Mouse (Mus musculus): ENCODE measurements at regions not wholly inside any gene's neighbourhood (a gene's known extent, or its start where the extent isn't known, plus 50 kb on each side); places are given as distances from the start of the nearest gene placed in this dataset.
"Not testable (repeated sequence)": the region's sequence is repeated elsewhere in the genome, so short reads cannot be mapped to it uniquely, and the experiment has no call there.

- no peak for DNase-seq (ENCODE audit: low read depth)
Observed at GRCm38 (mm10) chr6:109125447-109125846, 297.0 kb downstream of the Edem1 start.

DNA sequence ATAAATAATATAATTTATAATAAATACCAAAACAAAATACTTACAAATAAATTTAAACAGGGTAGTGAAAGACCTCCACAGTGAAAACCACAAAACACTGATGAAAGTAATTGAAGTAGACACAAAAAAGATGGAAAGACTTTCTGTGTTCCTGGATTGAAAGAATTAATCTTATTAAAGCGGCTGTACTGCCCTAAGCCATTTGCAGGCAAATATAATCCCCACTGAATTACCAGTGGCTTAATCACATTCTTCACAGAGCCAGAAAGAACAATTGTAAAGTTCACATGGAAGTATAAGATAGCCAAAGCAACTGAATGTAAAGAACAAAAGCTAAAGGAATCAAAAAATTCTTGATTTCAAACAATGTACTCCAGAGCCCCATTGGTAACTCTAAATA, 298.8 kb downstream of the Edem1 start:
- no peak for DNase-seq (ENCODE audit: low read depth)

DNA sequence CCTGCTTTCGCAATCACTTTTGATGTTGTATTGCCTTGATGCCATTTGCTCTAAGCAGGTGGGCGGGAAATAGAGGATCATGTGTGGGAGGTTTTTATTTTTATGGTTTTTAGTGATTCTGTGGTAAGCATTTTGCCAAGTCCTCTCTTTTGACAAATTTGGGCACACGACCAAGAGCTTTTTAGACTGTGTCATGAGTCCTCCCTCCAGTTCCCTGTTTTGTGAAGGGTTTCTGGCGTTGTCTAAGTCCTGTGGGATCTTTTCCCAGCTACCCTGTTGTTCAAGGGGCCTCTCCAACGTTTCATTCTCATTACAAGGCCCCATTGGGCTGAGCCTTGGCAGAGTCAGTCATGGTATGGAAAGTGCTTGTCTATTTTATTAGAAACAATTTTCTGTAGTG, 317.7 kb downstream of the Edem1 start:
- no peak for DNase-seq (ENCODE audit: low read depth)

DNA sequence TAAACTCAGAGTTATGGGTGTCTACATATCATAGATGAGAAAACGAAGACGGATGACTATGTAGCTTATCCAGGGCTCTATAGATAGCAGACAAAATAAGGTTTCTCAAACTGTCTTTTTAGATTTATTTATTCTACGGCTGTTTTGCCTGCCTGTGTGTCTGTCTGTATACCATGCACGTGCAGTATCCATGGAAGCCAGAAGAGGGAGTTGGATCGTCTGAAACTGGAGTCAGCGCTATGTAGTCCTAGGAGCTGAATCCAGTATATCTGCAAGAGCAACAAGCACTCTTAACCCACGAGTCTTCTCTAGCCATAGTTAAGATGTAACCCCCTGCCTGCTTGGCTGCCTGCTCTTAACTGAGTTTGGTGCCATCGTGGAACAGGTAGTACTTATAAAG, 320.6 kb downstream of the Edem1 start:
- no peak for DNase-seq (ENCODE audit: low read depth)

- peak; percentile 31 for DNase-seq (ENCODE audit: low read depth)
Observed at GRCm38 (mm10) chr6:109150023-109150911, 321.8 kb downstream of the Edem1 start.

GRCm38 (mm10) chr6:109150912-109151256, 322.4 kb downstream of the Edem1 start:
- DNase-seq (ENCODE audit: low read depth): no peak

- DNase-seq (ENCODE audit: low read depth): no peak
Observed at GRCm38 (mm10) chr6:109153624-109154023, 325.2 kb downstream of the Edem1 start.

DNA sequence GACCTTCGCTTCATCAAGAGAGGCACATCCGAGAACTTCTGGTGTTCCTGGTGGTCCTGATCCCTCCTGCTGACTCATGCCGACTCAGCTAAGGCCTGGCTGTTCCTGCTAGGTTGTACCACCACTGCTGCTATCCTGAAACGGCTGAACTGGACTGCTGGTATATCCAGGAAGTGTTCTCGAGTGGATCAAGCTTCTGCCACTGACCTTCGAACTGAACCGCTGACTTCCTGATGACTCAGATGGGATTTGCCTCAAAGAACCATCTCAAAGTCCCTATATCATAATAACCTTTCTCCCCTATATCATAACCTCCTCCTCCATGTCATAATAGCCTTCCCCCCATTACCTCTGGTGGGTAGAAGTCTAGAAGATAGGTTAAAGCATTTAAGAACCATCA, 331.1 kb downstream of the Edem1 start:
- no peak for DNase-seq (ENCODE audit: low read depth)

- DNase-seq (ENCODE audit: low read depth): no peak
Observed at GRCm38 (mm10) chr6:109167439-109167838, 339.0 kb downstream of the Edem1 start.

- no peak for DNase-seq (ENCODE audit: low read depth)
Observed at GRCm38 (mm10) chr6:109172104-109172850, 343.8 kb downstream of the Edem1 start.

- no peak for DNase-seq (ENCODE audit: low read depth)
Observed at GRCm38 (mm10) chr6:109173015-109173414, 344.6 kb downstream of the Edem1 start.

DNA sequence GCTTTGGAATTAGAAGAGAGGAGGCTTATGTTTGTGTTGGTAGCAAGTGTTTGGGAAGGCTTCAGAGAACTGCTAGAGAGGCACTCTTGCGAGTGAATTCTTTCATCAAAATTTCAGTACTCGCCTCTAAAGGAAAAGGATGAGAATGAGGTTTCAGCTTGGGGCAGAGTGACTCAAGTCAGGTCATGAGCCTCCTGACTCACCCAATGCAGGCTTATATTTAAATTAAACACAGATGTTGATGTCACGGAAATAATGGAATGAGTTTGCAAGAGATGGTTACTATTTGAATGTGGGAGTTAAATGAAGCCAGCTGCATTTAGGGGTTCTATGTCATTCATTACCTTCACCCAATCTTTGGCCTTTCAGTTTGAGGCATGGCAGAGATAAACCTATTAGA, 348.4 kb downstream of the Edem1 start:
- DNase-seq (ENCODE audit: low read depth): no peak

GRCm38 (mm10) chr6:109182878-109183277, 354.4 kb downstream of the Edem1 start:
- no peak for DNase-seq (ENCODE audit: low read depth)

GRCm38 (mm10) chr6:109193061-109193460, 364.6 kb downstream of the Edem1 start:
- DNase-seq (ENCODE audit: low read depth): not testable (repeated sequence)

GRCm38 (mm10) chr6:109193603-109194002, 365.2 kb downstream of the Edem1 start:
- no peak for DNase-seq (ENCODE audit: low read depth)

- DNase-seq (ENCODE audit: low read depth): no peak
Observed at GRCm38 (mm10) chr6:109209699-109210098, 381.3 kb downstream of the Edem1 start.

DNA sequence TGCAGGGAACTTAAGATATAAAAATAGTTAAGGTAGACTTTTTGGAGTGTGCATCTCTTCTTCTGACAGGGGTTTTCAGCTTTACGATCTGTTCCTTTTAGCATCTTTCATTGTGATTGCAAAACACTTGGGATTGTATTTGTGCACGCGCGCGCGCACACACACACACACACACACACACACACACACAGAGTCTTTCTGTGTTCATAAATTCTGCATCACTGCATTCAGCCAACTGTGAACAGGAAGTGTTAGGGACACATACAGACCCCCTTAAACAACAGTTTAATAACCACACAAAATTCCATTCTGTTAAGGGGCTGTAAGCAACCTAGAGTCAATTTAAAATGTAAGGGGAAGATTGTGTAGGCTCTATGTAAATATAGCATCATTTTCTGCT, 401.9 kb downstream of the Edem1 start:
- no peak for DNase-seq (ENCODE audit: low read depth)

- DNase-seq (ENCODE audit: low read depth): no peak
Observed at GRCm38 (mm10) chr6:109233426-109233825, 405.0 kb downstream of the Edem1 start.

DNA sequence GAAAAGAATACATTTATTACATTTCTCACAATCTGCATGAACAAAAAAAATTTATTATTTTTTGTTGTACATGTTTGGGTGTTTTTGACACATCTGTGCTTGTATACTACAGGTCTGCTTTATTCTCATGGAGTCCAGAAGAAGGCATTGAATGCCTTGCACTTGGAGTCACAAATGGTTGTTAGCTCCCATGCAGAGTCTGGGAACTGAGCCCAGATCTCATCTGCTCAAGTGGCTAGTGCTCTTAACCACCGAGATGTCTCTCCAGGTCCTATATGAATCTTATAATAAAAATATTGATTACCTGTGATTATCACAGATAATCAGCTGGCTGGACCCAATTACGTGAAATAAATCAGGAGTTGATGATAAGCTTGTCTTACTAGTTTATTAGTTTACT, 417.2 kb downstream of the Edem1 start:
- DNase-seq (ENCODE audit: low read depth): no peak

GRCm38 (mm10) chr6:109246510-109246909, 418.1 kb downstream of the Edem1 start:
- not testable (repeated sequence) for DNase-seq (ENCODE audit: low read depth)
